Mouse (Mus musculus) layer of hippocampus, adult 9-10 months (tissue): ENCODE data around the gene Bbs4.

ENCODE experiments used
- DNase-seq: peaks from one replicate; pipeline ENCODE4 v3.0.0; 2022; ENCODE audit warnings: low spot score

The Bbs4 gene

DNA sequence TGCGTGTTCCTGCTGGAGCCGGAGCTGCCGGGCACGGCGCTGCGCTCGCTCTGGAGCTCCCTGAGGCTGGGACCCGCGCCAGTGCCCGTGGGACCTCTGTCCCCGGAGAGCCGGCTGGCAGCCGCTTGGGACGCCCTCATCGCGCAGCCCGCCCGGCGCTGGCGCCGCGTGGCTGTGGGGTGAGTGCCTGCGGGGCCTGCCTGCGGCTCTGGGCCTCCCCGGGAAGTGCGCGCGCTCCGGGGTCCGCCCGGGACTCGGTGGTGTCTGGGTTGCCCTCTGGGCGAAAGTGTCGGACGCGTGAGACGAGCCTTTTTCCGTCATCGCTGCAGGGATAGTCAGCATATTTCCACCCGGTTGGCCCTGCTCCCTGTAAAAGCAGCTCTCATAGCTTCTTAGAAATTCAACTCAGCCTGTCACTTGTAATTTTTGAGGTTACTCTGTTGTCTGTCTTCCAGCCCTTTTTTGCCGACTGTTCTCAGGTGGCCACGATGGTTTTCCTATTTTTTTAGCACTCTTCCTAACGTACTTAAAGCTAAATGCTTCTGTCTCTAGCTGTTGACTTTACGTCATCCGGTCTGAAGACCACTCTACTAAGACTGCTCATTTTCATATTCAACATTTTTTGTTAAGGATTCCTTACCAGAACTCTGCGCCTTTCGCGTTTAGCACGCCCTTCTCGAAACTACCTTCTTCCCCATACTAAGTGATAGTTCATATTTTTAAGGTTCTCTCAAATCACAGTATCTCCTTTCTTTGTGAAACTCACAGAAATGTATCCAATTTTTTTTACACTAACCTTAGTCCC, 61.4 kb downstream of the Bbs4 start:
- no peak for DNase-seq

DNA sequence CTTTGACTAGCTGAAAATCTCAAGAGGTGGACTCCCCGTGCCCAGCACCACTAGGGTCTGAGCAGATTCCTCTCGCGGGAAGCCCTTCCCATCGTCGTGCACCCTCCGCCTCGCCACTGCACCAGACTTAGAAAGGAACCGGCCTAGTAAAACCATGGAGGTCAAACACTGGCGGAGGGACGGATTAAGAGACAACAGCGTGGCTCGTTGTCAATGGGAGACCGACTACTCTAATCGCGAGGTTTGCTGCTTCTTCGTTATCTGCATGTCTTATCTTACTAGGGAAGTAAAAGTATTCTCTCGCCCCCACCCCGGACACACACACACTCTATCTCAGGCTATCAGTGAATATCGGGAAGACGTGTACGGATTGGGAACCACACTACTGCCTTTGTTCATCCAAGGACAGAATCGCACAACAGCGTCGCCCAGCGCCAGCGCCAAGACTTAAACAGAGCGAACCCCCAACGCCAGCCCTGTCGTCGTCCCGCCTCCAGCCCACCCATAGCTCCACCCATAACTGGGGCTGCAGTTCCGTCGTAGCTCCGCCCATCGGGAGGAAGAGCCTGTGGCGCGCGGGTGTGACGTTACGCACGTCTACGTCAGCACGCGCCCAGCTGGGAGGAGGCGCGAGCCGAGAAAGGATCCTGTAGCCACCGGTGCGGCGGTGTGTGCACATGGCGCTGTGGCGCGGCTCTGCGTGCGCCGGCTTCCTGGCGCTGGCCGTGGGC, 62.2 kb downstream of the Bbs4 start, which contains the start of gene Adpgk:
Gene Adpgk (plus strand): TSS at position 602 of the 731 bp plus-strand sequence.
- DNase-seq: peak; percentile 95

DNA sequence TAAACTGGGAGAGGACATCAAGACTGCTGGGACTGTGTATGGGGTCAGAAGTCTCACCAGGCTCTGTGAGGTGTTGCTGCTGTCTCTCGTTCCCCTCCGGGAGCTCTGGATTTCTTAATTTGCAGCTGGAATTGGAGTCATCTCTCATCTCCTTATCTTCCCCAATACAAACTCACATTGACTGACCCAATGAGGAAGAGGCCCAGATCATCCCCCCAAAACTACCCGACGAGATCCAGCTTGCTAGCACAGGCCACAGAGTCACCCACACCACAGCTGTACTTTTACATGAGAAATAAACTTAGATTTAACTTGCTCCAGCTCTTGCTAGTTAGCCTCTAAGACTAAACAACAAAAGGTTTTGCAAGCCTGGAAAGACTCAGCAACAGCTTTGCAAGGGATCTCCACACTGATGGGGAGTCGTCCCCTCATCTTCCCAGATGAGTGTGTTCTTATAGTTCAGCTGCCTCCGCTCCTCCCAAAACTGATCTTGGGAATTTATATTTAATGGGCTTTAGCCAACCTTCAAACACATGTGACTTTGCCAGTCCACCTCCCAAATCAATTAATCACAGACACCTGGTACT, 63.7 kb downstream of the Bbs4 start:
- DNase-seq: no peak

DNA sequence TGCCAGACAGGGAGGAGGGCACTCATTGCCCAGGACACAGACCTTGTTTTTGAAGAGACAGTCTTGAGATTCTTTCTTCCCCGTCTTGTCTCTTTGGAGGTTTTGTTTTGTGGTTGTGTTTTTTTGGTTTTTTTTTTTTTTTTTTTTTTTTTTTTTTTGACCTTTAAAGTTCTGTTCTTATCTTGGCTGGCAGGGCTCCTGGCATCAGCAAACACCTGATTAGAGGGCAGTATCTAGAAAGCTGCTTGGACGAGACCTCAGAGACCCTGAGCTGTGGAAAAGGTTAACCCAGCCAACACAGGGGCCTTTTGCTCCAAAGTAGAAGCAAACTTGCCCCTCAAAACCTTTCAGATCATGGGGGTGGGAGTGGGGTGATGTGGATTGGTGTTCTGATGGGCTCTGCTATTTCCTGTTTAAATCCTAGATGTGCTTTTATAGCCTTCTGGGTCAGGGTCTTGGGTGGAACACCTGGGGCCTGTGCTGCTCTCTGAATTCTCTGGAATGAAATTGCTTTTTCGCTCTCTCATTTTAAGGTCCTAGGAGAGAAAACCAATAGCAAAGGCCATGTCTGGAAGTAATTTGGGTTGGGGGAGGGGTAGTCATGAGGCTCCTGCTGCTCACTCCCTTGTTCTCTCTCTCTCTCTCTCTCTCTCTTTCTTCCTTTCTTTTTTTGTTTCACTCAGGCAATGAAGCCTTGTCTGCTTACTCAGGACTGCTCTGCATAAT, 64.5 kb downstream of the Bbs4 start:
- DNase-seq: no peak

DNA sequence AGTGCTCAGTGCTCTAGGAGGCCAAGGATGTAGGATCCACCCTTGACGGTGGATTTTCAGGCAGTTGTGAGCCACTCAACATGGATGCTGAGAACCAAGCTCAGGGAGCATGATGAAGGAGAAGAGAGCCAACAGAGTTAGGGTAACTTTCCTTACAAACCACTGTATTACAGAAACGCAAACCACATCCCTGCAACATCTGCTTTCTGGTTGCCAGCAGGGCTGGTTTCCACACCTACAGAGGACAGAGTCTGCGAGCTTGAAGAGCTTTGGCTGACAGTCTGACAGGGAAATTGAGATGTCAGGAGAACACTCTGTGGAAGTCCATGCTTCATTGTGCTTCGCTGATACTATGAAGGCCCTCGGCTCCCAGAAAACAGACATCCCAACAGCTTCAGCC, 65.2 kb downstream of the Bbs4 start:
- no peak for DNase-seq

DNA sequence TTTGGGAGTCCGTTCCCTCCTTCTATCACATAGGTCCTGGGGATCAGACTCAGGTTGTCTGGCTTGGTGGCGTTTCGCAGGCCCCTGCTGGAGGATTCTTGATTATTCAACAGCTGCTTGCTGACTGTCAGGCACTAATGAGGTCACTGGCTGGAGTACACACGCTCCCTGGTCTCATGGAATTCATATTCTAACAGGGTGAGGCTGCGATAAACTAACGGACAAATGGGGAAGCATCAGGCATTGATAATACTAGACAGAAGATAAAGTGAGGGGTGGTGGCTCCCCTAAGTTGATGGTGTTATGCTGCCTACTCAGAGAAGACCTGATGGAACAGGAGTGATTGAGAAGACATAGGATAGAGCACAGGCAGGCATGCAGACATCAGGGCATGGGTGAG, 67.7 kb downstream of the Bbs4 start:
- DNase-seq: no peak

DNA sequence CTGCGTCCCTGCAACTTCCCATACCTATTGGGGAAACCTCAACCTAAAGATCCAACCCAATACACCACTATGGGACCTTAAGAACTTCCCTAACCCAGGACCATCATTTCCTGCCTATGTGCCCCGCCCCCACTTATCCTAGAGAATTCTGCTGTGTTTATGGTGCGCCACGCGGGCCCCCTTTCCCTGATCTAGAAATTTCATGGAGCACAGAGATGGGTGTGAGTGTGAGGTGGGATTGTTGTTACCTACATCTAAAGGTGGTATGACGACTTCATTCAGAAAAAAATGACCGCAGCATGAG, 70.7 kb downstream of the Bbs4 start:
- no peak for DNase-seq

DNA sequence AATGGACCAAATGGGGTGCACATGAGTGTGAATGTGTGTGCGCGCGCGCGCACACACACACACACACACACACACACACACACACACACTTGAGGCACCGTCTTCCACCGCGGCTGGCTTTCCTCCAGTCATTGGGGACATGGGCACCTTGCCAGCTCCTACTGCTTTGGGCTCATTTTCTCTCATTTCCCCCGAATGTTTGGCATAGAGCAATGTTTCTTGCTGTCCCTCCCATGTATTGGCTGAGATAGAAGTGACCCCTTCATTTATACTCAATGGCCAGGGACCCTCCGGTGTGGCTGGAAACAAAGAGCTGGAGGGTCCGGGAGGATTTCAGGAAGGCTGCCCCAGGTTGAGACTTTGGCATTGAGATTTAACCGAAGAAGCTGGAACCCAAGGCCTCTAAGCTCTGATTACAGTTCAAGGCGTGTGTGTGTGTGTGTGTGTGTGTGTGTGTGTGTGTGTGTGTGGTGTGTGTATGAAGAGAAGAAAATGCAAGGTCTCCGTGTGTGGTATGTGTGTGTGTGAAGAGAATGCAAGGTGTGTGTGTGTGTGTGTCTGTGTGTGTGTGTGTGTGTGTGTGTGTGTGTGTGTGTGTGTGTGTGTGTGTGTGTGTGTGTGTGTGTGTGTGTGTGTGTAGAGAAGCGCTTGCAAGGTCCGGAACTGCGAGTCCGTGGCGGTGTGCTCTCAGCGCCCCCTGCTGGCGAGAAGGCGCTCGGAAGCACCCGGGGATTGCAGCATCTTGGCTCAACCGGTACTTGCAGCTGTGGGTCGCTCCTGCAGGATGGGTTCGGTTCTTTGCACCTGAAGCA, 71.2 kb downstream of the Bbs4 start:
- no peak for DNase-seq

DNA sequence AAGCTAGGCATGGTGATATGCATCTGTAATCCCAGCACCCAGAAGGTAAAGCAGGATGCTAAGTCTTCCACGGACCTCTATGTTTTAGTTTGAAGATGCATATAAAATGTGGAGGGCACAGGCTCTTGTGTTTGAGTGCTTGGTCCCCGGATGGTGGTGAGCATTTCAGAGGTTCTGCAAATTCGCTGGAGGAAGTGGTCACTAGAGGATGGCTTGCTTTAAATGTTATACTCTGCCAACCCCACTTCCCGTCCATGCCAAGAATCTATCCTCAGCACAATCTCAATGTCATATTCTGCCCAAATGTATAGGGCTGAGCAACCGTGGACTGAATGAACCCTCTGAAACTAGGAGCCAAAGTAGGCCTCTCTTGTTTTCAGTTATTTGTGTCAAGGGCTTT, 72.4 kb downstream of the Bbs4 start:
- no peak for DNase-seq

DNA sequence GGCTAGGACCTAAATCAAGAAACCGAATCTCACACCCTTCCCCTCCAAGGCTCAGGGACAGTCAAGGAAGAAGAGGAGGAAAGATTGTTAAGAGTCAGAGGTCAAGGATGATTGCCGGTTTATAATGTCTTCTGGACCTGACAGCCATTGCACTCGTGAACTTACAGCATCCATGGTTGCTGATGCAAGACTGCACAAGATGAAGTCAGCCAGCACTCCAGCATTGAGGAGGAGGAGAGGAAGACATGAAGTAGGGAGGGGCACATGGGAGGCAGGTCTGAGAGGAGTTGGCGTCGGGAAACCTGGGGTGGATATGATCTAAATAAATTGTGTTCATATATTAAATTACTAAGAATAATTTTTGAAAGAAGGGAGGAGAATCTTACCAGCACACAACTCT, 74.6 kb downstream of the Bbs4 start:
- no peak for DNase-seq

DNA sequence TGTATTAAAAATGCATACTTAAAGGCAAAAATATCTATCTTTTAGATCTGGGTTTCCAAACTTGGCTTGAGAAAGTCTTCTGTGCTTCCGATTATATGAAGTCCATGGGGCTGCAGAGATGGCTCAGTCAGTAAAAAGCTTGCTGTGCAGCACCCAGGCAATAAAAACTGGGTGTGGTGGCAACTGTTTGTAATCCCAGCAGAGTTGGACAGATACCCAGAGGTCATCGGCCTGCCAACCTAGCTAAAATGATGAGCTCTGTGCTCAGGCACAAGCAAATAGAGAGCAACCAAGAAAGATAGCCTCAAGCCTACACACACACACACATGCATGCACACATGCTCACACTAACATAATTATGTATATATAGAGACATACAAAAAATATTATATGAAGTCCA, 75.1 kb downstream of the Bbs4 start:
- DNase-seq: no peak

DNA sequence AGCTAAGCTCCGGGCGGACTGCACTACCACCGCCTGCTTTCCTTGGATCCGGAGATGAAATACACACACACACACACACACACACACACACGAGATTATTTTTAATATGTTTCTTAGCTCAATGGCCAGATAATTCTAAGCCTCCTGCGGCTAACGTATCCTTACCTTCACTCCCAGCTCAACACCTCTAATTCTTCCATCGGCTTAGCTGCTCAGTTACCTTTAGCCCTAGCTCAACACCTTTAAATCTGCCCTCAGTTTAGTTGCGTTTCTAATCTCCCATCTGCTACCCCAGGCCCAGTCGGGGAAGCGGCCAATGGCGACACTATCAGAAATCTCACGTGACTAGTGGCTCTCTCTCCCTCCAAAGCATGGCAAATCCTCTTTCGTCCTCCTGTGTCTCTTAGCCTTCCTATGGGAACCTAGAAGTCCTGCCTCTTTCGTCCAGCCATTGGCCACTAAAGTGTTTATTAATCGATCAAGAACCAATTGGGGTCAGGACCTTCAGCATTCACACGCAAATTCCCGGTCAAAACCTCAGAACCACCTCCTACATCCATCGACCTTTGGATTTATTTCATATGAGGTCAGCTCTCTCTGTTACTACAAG, 78.4 kb downstream of the Bbs4 start:
- no peak for DNase-seq

DNA sequence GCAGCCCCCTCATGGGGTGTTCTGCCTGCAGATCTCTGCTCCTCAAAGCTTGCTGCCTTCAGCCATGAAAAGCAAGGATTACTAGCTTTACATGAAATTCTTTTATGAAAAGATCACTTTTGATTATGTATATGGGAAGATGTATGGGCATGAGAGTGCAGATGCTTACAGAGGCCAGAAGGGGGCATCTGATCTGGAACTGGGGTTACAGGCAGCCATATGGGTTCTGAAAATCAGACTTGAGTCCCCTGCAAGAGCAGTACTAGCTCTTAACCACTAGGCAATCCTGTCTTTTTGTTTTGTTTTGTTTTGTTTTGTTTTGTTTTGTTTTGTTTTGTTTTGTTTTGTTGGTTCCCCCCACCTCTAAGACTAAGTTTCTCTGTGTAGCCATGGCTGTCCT, 80.1 kb downstream of the Bbs4 start:
- no peak for DNase-seq
